In the genomic region with DNA sequence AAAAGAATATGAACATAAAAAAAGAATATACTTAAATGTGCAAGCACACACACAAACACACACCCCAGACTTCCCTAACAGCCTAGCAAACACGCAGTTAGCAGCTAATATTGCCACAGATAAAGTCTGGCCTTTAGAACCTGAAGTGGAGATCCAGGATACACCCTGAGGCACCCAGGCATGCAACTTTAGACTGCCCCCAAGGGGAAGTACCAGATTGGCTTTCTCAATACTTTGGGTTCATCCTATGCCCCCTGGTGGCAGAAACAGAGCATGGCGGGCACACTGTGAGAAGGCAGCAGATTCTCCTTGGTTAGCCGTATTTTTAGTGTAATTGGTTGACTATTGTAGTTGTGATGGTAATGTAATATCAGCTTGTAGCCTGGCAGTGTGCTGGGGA, we compare ENCODE assay signal across 8 mouse cellular contexts. TPM values are rescaled to one million over a fixed set of nuclear protein-coding genes. Genes with fewer than 3 reads are reported as not detected.
DNase-seq lines count a peak whose midpoint lies in the region; ATAC-seq and TF ChIP-seq lines count a peak whose summit lies in the region.

No protein-coding gene starts in this region.

- H3K36me3 ChIP-seq in heart, embryonic 12.5 days: no peaks in the 10 kb centered on the region
- no peaks in the 10 kb centered on the region for H3K36me3 ChIP-seq in limb, embryonic 10.5 days
- no peaks in the 10 kb centered on the region for H3K36me3 ChIP-seq in midbrain, postnatal 0 days (ENCODE audit: insufficient read depth, low read length)

- no peak for ATAC-seq in heart, embryonic 12.5 days (ENCODE audit: insufficient number of reproducible peaks, low FRiP score)
- ATAC-seq in midbrain, postnatal 0 days (ENCODE audit: low FRiP score): peak; percentile 54; the same call in 1 of the 2 replicates

- H3K9ac ChIP-seq in heart, embryonic 12.5 days: no peak overlapping the region
- H3K9ac ChIP-seq in midbrain, postnatal 0 days (replicated peaks; ENCODE audit: low read length, poor library complexity, severe bottlenecking): no peak overlapping the region

- no peak overlapping the region for H3K4me2 ChIP-seq in heart, embryonic 12.5 days
- no peak overlapping the region for H3K4me2 ChIP-seq in midbrain, postnatal 0 days (ENCODE audit: low read depth, low read length, poor library complexity, severe bottlenecking)

- no peaks in the 10 kb centered on the region for H3K4me1 ChIP-seq in heart, embryonic 12.5 days (replicated peaks)
- H3K4me1 ChIP-seq in limb, embryonic 10.5 days: peaks cover 4% of the 10 kb centered on the region
- no peaks in the 10 kb centered on the region for H3K4me1 ChIP-seq in midbrain, postnatal 0 days (ENCODE audit: insufficient read depth, low read length)

- peak; percentile 96 for DNase-seq in heart, adult 11 months
- peak; percentile 81 to 87 for DNase-seq in cerebellum, postnatal 14 days
- peak; percentile 74 to 85 for DNase-seq in frontal cortex, postnatal 36 days (ENCODE audit: low spot score in 2 of 2)
- DNase-seq in kidney, adult 18-20 months: peak; percentile 85
- peak; percentile 78 for DNase-seq in limb, embryonic 10.5 days (ENCODE audit: low spot score)
- DNase-seq in midbrain, postnatal 0 days (ENCODE audit: low spot score): peak; percentile 70
- peak; percentile 85 to 92 for DNase-seq in spleen, postnatal 4 days (ENCODE audit: low spot score in 2 of 2)

- H3K9me3 ChIP-seq in heart, embryonic 12.5 days (replicated peaks): no peaks in the 10 kb centered on the region
- no peaks in the 10 kb centered on the region for H3K9me3 ChIP-seq in limb, embryonic 10.5 days (replicated peaks)
- H3K9me3 ChIP-seq in midbrain, postnatal 0 days (ENCODE audit: low read length): no peaks in the 10 kb centered on the region

- TF ChIP-seq CTCF in midbrain, postnatal 0 days (IDR thresholded peaks at IDR 0.05): peak; percentile 92

- peaks cover 57% of the 10 kb centered on the region for H3K27me3 ChIP-seq in heart, embryonic 12.5 days (replicated peaks)
- no peaks in the 10 kb centered on the region for H3K27me3 ChIP-seq in limb, embryonic 10.5 days (ENCODE audit: low read depth, poor library complexity, severe bottlenecking)
- no peaks in the 10 kb centered on the region for H3K27me3 ChIP-seq in midbrain, postnatal 0 days (ENCODE audit: insufficient read depth, low read length)

- 11% methylated on average over 3 of the region's 3 CpGs for WGBS in heart, embryonic 12.5 days
- 12% methylated on average over 3 of the region's 3 CpGs for WGBS in limb, embryonic 10.5 days
- 7% methylated on average over 3 of the region's 3 CpGs for WGBS in midbrain, postnatal 0 days

- no peak overlapping the region for H3K4me3 ChIP-seq in heart, embryonic 12.5 days
- H3K4me3 ChIP-seq in limb, embryonic 10.5 days: no peak overlapping the region
- H3K4me3 ChIP-seq in midbrain, postnatal 0 days (ENCODE audit: low read depth, low read length): no peak overlapping the region

- H3K27ac ChIP-seq in heart, embryonic 12.5 days (ENCODE audit: poor library complexity, severe bottlenecking): no peak overlapping the region
- H3K27ac ChIP-seq in limb, embryonic 10.5 days: no peak overlapping the region
- no peak overlapping the region for H3K27ac ChIP-seq in midbrain, postnatal 0 days (ENCODE audit: low read depth, low read length)

RNA-seq across cellular contexts. Expression of gene Timm8a2, which starts 26.2 kb away (rescaled TPM):
- polyA plus RNA-seq in heart, embryonic 12.5 days (2016; fragmentation: Nextera tagmentation; extraction: Ambion mirVana): not detected in 2 replicates
- not detected in 2 replicates for polyA plus RNA-seq in limb, embryonic 10.5 days (2016; fragmentation: Nextera tagmentation; extraction: Ambion mirVana)
- total RNA-seq in midbrain, postnatal 0 days (2014; rRNA removed): 0.60 TPM in 1 of 2 replicates, not detected in the other
- polyA plus RNA-seq in midbrain, postnatal 0 days (2015; fragmentation: Nextera tagmentation; extraction: Ambion mirVana): not detected in 2 replicates

RNA-seq across cellular contexts. Expression of gene Tm9sf2, which starts 46.2 kb away (rescaled TPM):
- polyA plus RNA-seq in heart, embryonic 12.5 days (2016; fragmentation: Nextera tagmentation; extraction: Ambion mirVana): 144 and 147 TPM in 2 replicates
- polyA plus RNA-seq in limb, embryonic 10.5 days (2016; fragmentation: Nextera tagmentation; extraction: Ambion mirVana): 102 and 115 TPM in 2 replicates
- 81.6 and 90.5 TPM in 2 replicates for total RNA-seq in midbrain, postnatal 0 days (2014; rRNA removed)
- 103 and 104 TPM in 2 replicates for polyA plus RNA-seq in midbrain, postnatal 0 days (2015; fragmentation: Nextera tagmentation; extraction: Ambion mirVana)
